18 mouse cellular contexts compared by ENCODE assay signal in the genomic region with DNA sequence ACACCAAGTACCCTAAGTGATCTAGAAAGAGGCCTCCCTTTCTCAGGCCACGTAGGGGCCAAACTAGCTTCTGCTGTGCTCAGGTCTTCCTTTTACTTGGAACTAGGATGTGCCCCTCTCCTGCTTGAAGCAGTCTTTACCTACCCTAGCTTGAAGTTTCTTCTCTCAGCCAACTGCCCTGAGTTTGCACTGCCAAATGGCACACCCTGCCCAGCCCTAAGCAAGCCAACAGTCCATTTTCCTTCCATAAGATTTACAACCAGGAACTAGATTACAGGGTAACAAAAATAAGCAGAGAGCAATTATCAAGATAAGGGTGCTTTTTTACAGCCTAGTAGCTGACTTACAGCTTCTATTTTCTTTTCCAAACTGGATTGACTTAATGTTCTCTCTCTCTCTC.
A peak's percentile ranks its signal among the peaks of the same experiment; 100 is the strongest.
DNase-seq lines count a peak whose midpoint lies in the region; ATAC-seq and TF ChIP-seq lines count a peak whose summit lies in the region.
"Had no signal": no experiment of that assay in that cellular context is flagged by ENCODE, and none has a peak within 500 bp of the region (broad histone marks: within the 10 kb centered on the region; RNA-seq: fewer than 3 reads in every experiment).

No protein-coding gene starts in this region.

- H3K4me1 ChIP-seq in lung, embryonic 14.5 days (ENCODE audit: insufficient read depth), result no peaks in the 10 kb centered on the region
- H3K4me1 ChIP-seq in intestine, embryonic 15.5 days (replicated peaks), result no peaks in the 10 kb centered on the region
- H3K4me1 ChIP-seq in kidney, adult 2 months (ENCODE audit: control insufficient read depth, insufficient read depth, low read length), result peaks cover 12% of the 10 kb centered on the region; the same call in 1 of the 2 replicates
- H3K4me1 ChIP-seq in small intestine, adult 2 months (ENCODE audit: control insufficient read depth, insufficient read depth, insufficient read length, low read length), result peaks cover 9% of the 10 kb centered on the region; the same call in 1 of the 2 replicates
- H3K4me1 ChIP-seq in embryonic facial prominence, embryonic 10.5 days, result no peaks in the 10 kb centered on the region
- H3K4me1 ChIP-seq: embryonic facial prominence, embryonic 15.5 days; liver, embryonic 15.5 days; neural tube, embryonic 12.5 days had no signal

- no peaks in the 10 kb centered on the region for H3K36me3 ChIP-seq in lung, embryonic 14.5 days (ENCODE audit: insufficient read depth)
- no peaks in the 10 kb centered on the region for H3K36me3 ChIP-seq in intestine, embryonic 15.5 days
- H3K36me3 ChIP-seq in kidney, adult 2 months (ENCODE audit: control insufficient read depth, insufficient read depth, low read length), result no peaks in the 10 kb centered on the region
- H3K36me3 ChIP-seq in small intestine, adult 2 months (ENCODE audit: control insufficient read depth, insufficient read depth, low read length), result no peaks in the 10 kb centered on the region
- H3K36me3 ChIP-seq in embryonic facial prominence, embryonic 10.5 days (replicated peaks), result no peaks in the 10 kb centered on the region
- H3K36me3 ChIP-seq: embryonic facial prominence, embryonic 15.5 days; forebrain, embryonic 10.5 days; limb, embryonic 12.5 days; liver, embryonic 15.5 days; neural tube, embryonic 12.5 days had no signal

- no peak for TF ChIP-seq POLR2A in kidney, adult 2 months (IDR thresholded peaks at IDR 0.05; ENCODE audit: low read depth, low read length)
- TF ChIP-seq POLR2A in small intestine, adult 2 months (IDR thresholded peaks at IDR 0.05; ENCODE audit: low read depth, low read length), result no peak; the same call in 1 of the 2 replicates

- TF ChIP-seq CTCF in lung, embryonic 14.5 days (IDR thresholded peaks at IDR 0.05; ENCODE audit: low read depth), result no peak
- TF ChIP-seq CTCF in kidney, adult 2 months (conservative IDR thresholded peaks at IDR 0.05; ENCODE audit: insufficient read depth, insufficient read length, low read depth, low read length), result no peak
- no peak for TF ChIP-seq CTCF in small intestine, adult 2 months (IDR thresholded peaks at IDR 0.05; ENCODE audit: extremely low read depth, insufficient read length, insufficient replicate concordance, low read depth, low read length)

- no peak overlapping the region for H3K27ac ChIP-seq in lung, embryonic 14.5 days (ENCODE audit: low read depth)
- peak overlapping the region; percentile 75 for H3K27ac ChIP-seq in intestine, embryonic 15.5 days
- peak overlapping the region; percentile 51; the same call in 1 of the 2 replicates for H3K27ac ChIP-seq in kidney, adult 2 months (ENCODE audit: insufficient read depth, low read depth, low read length)
- H3K27ac ChIP-seq in small intestine, adult 2 months (ENCODE audit: insufficient read depth, low read depth, low read length), result peak overlapping the region; percentile 97
- H3K27ac ChIP-seq in embryonic facial prominence, embryonic 10.5 days (replicated peaks), result no peak overlapping the region
- H3K27ac ChIP-seq: embryonic facial prominence, embryonic 15.5 days; forebrain, embryonic 10.5 days; limb, embryonic 12.5 days; liver, embryonic 15.5 days; neural tube, embryonic 12.5 days had no signal

- H3K4me3 ChIP-seq in lung, embryonic 14.5 days (ENCODE audit: low read depth, low read length), result no peak overlapping the region
- no peak overlapping the region for H3K4me3 ChIP-seq in intestine, embryonic 15.5 days (replicated peaks)
- H3K4me3 ChIP-seq in kidney, adult 2 months (ENCODE audit: insufficient read depth, low read depth, low read length), result no peak overlapping the region
- H3K4me3 ChIP-seq in small intestine, adult 2 months (ENCODE audit: low read depth, low read length), result no peak overlapping the region
- H3K4me3 ChIP-seq in embryonic facial prominence, embryonic 10.5 days, result no peak overlapping the region
- H3K4me3 ChIP-seq: embryonic facial prominence, embryonic 15.5 days; forebrain, embryonic 10.5 days; limb, embryonic 12.5 days; liver, embryonic 15.5 days; neural tube, embryonic 12.5 days had no signal

- no peak overlapping the region for H3K4me2 ChIP-seq in lung, embryonic 14.5 days
- H3K4me2 ChIP-seq in intestine, embryonic 15.5 days (replicated peaks), result no peak overlapping the region; the same call in 1 of the 2 replicates
- H3K4me2 ChIP-seq: embryonic facial prominence, embryonic 15.5 days; heart, embryonic 11.5 days; limb, embryonic 12.5 days; liver, embryonic 15.5 days; neural tube, embryonic 12.5 days had no signal

- no peaks in the 10 kb centered on the region for H3K9me3 ChIP-seq in lung, embryonic 14.5 days (ENCODE audit: low read depth, low read length)
- H3K9me3 ChIP-seq in intestine, embryonic 15.5 days, result no peaks in the 10 kb centered on the region
- no peaks in the 10 kb centered on the region for H3K9me3 ChIP-seq in embryonic facial prominence, embryonic 10.5 days
- H3K9me3 ChIP-seq: embryonic facial prominence, embryonic 15.5 days; forebrain, embryonic 10.5 days; limb, embryonic 12.5 days; liver, embryonic 15.5 days; neural tube, embryonic 12.5 days had no signal

- no peak for DNase-seq in lung, embryonic 14.5 days
- DNase-seq in lung, postnatal 36 days, result no peak
- peak; percentile 52 for DNase-seq in kidney, adult 2 months
- no peak for DNase-seq in liver
- no peak for DNase-seq in embryonic facial prominence, embryonic 10.5 days (ENCODE audit: low spot score)
- DNase-seq: gastrocnemius, postnatal 36 days; right cerebral cortex, postnatal 14 days; thymus, adult 18-20 months had no signal

- no peak overlapping the region for H3K9ac ChIP-seq in lung, embryonic 14.5 days
- H3K9ac ChIP-seq in intestine, embryonic 15.5 days, result no peak overlapping the region
- H3K9ac ChIP-seq: embryonic facial prominence, embryonic 15.5 days; limb, embryonic 12.5 days; liver, embryonic 15.5 days; neural tube, embryonic 12.5 days had no signal

- WGBS in lung, embryonic 14.5 days, result 50% methylated on average over 1 of the region's 1 CpGs
- 65% methylated on average over 1 of the region's 1 CpGs for WGBS in intestine, embryonic 15.5 days
- WGBS in kidney, adult 2 months, result 73% methylated on average over 1 of the region's 1 CpGs
- WGBS in small intestine, adult 2 months, result 20% methylated on average over 1 of the region's 1 CpGs
- WGBS in embryonic facial prominence, embryonic 10.5 days, result 74% methylated on average over 1 of the region's 1 CpGs

- H3K27me3 ChIP-seq in lung, embryonic 14.5 days (ENCODE audit: insufficient read depth, low read length), result no peaks in the 10 kb centered on the region
- no peaks in the 10 kb centered on the region for H3K27me3 ChIP-seq in intestine, embryonic 15.5 days (replicated peaks)
- H3K27me3 ChIP-seq in kidney, adult 2 months (replicated peaks; ENCODE audit: control insufficient read depth, insufficient read depth, low read length), result no peaks in the 10 kb centered on the region
- H3K27me3 ChIP-seq in small intestine, adult 2 months (ENCODE audit: control insufficient read depth, insufficient read depth, low read length), result no peaks in the 10 kb centered on the region
- H3K27me3 ChIP-seq in embryonic facial prominence, embryonic 10.5 days (replicated peaks; ENCODE audit: low read depth, poor library complexity, severe bottlenecking), result no peaks in the 10 kb centered on the region
- H3K27me3 ChIP-seq: embryonic facial prominence, embryonic 15.5 days; liver, embryonic 15.5 days; neural tube, embryonic 12.5 days had no signal

- ATAC-seq in lung, embryonic 14.5 days (ENCODE audit: insufficient read depth), result peak; percentile 21; the same call in 1 of the 2 replicates
- peak; percentile 90 for ATAC-seq in intestine, embryonic 15.5 days
- no peak for ATAC-seq in frontal cortex, adult (ENCODE audit: low TSS enrichment)
- ATAC-seq: activated CD4-positive, CD25-positive, alpha-beta regulatory T cell, adult 4 months had no signal

Comparison
In these comparisons a context has a peak if more than half of its experiments do, and no peak if none do; other contexts are left out.
1. H3K27ac ChIP-seq: peak in intestine, embryonic 15.5 days (single experiment), kidney, adult 2 months (single experiment) and small intestine, adult 2 months (single experiment); none in lung, embryonic 14.5 days (single experiment) and embryonic facial prominence, embryonic 10.5 days (single experiment).